Mouse (Mus musculus) G1E (cell line): ENCODE data around the gene Olfr1426.
"Not testable (repeated sequence)": the region's sequence is repeated elsewhere in the genome, so short reads cannot be mapped to it uniquely, and the experiment has no call there.

Experiments used
- CTCF ChIP-seq: IDR thresholded peaks from 2 replicates; pipeline ENCODE4 v1.5.1; 2012; ENCODE audit warnings: low read depth, low read length, inconsistent platforms, mixed read lengths
- TAL1 ChIP-seq: conservative IDR thresholded peaks from 2 replicates; pipeline ENCODE4 v1.6.1; 2012; ENCODE audit warnings: low read depth, low read length, inconsistent platforms, mixed read lengths

- not testable (repeated sequence) for TF ChIP-seq TAL1, CTCF
These were observed 24.0 kb downstream of the Olfr1426 start for GRCm38 (mm10) chr19:12067806-12068205.
